Mouse (Mus musculus) intestine, embryonic 14.5 days (tissue): ENCODE results near the gene Sec24a. TPM values are rescaled to one million over a fixed set of nuclear protein-coding genes. Genes with fewer than 3 reads are reported as not detected.
"Not testable (repeated sequence)": the region's sequence is repeated elsewhere in the genome, so short reads cannot be mapped to it uniquely, and the experiment has no call there.

Source experiments
- ATAC-seq: fragments of 200-750 bp; cut with Nextera tagmentation; replicated peaks from 2 replicates; pipeline ENCODE4 v1.8.0; 2017; ENCODE audit warnings: low read depth, moderate number of reproducible peaks, moderate TSS enrichment, moderate library complexity; ENCODE audit not compliant: low FRiP score, low TSS enrichment
- DNase-seq: peaks from one replicate; pipeline ENCODE4 v3.0.0-alpha.2; 2018; ENCODE audit warnings: low spot score
- H3K27ac ChIP-seq: fragments of 300-500 bp; sonication (generic); 2 replicates; pipeline ENCODE4 v1.5.1; 2014; ENCODE audit warnings: low read depth, mild to moderate bottlenecking, control low read depth
- H3K27me3 ChIP-seq: fragments of 300-500 bp; sonication (generic); replicated peaks from 2 replicates; pipeline ENCODE4 v1.6.1; 2014; ENCODE audit warnings: low read length, control low read depth; ENCODE audit not compliant: control insufficient read depth, insufficient read depth
- H3K36me3 ChIP-seq: fragments of 300-500 bp; sonication (generic); 2 replicates; pipeline ENCODE4 v1.6.1; 2014; ENCODE audit warnings: low read length, control low read depth; ENCODE audit not compliant: control insufficient read depth, insufficient read depth
- H3K4me1 ChIP-seq: fragments of 300-500 bp; sonication (generic); replicated peaks from 2 replicates; pipeline ENCODE4 v1.6.1; 2014; ENCODE audit warnings: low read length, control low read depth, mixed read lengths; ENCODE audit not compliant: control insufficient read depth, insufficient read depth
- H3K4me2 ChIP-seq: fragments of 300-500 bp; sonication (generic); 2 replicates; pipeline ENCODE4 v1.6.1; 2014; ENCODE audit warnings: low read length
- H3K4me3 ChIP-seq: fragments of 300-500 bp; sonication (generic); 2 replicates; pipeline ENCODE4 v1.5.1; 2014; ENCODE audit warnings: low read depth, low read length, control low read depth, mixed read lengths
- H3K9ac ChIP-seq: fragments of 300-500 bp; sonication (generic); 2 replicates; pipeline ENCODE4 v1.6.1; 2014; ENCODE audit warnings: mild to moderate bottlenecking, low read length
- H3K9me3 ChIP-seq: fragments of 300-500 bp; sonication (generic); 2 replicates; pipeline ENCODE4 v1.6.1; 2016; ENCODE audit warnings: low read length, control low read depth; ENCODE audit not compliant: control insufficient read depth
- WGBS: fragments of 180-500 bp; shearing (Covaris S2); extraction: QIAGEN DNeasy Blood & Tissue Kit; methylation state at CpG from one replicate; pipeline ENCODE4 v1.1.7; 2014; 5-methylcytosine and 5-hydroxymethylcytosine counted together
- polyA plus RNA-seq: library from polyadenylated mRNA; unstranded; fragments of >200 nt; fragmentation: Nextera tagmentation; extraction: Ambion mirVana; gene quantifications from 2 replicates; pipeline ENCODE4 v1.2.1, GENCODE M21; 2014

Gene Sec24a
- polyA plus RNA-seq, 1 experiment from 2014 or later: 19.2 TPM

- H3K9me3 ChIP-seq: no peaks in the 10 kb centered on the region
- H3K27ac ChIP-seq: no peak overlapping the region
- ATAC-seq (no peak), DNase-seq (no peak)
- no peak overlapping the region for H3K4me3 ChIP-seq
- no peaks in the 10 kb centered on the region for H3K4me1 ChIP-seq
- 71% methylated on average over 4 of the region's 4 CpGs for WGBS
- no peak overlapping the region for H3K4me2 ChIP-seq
- H3K9ac ChIP-seq: no peak overlapping the region
- no peaks in the 10 kb centered on the region for H3K27me3 ChIP-seq
- H3K36me3 ChIP-seq: peaks cover 16% of the 10 kb centered on the region
Measured at GRCm38 (mm10) chr11:51796272-51796671, 32.8 kb upstream of the Sec24a start.

- no peak for ATAC-seq
- H3K27ac ChIP-seq: no peak overlapping the region
- WGBS: 83% methylated on average over 7 of the region's 7 CpGs
Measured at GRCm38 (mm10) chr11:51790662-51791061, 27.2 kb upstream of the Sec24a start.

GRCm38 (mm10) chr11:51789735-51790134 is 26.3 kb upstream of the Sec24a start:
- H3K36me3 ChIP-seq: peaks cover 50% of the 10 kb centered on the region
- not testable (repeated sequence) for H3K9me3 ChIP-seq, H3K9ac ChIP-seq, H3K4me2 ChIP-seq, H3K27ac ChIP-seq, H3K4me1 ChIP-seq, ATAC-seq, H3K4me3 ChIP-seq, DNase-seq, H3K27me3 ChIP-seq
- 91% methylated on average over 4 of the region's 4 CpGs for WGBS

More at GRCm38 (mm10) chr11:51790662-51791061, 27.2 kb upstream of the Sec24a start:
- Histone ChIP-seq H3K27me3 (no peaks in the 10 kb centered on the region), H3K9ac (no peak overlapping the region), H3K4me3 (no peak overlapping the region), H3K4me2 (no peak overlapping the region), H3K36me3 (peaks cover 48% of the 10 kb centered on the region), H3K4me1 (no peaks in the 10 kb centered on the region), H3K9me3 (no peaks in the 10 kb centered on the region)
- DNase-seq: no peak

- H3K4me2 ChIP-seq: no peak overlapping the region
- H3K4me1 ChIP-seq: no peaks in the 10 kb centered on the region
- no peaks in the 10 kb centered on the region for H3K27me3 ChIP-seq
- ATAC-seq (no peak), DNase-seq (peak; percentile 70)
- H3K4me3 ChIP-seq: no peak overlapping the region
- WGBS: 88% methylated on average over 6 of the region's 6 CpGs
- no peak overlapping the region for H3K9ac ChIP-seq
- no peak overlapping the region for H3K27ac ChIP-seq
- peaks cover 61% of the 10 kb centered on the region for H3K36me3 ChIP-seq
- no peaks in the 10 kb centered on the region for H3K9me3 ChIP-seq
Measured at GRCm38 (mm10) chr11:51785926-51786325, 22.5 kb upstream of the Sec24a start.

- Histone ChIP-seq H3K27me3 (no peaks in the 10 kb centered on the region), H3K4me2 (no peak overlapping the region), H3K9ac (no peak overlapping the region), H3K9me3 (no peaks in the 10 kb centered on the region), H3K27ac (no peak overlapping the region), H3K36me3 (peaks cover 55% of the 10 kb centered on the region), H3K4me1 (no peaks in the 10 kb centered on the region), H3K4me3 (no peak overlapping the region)
- 92% methylated on average over 6 of the region's 6 CpGs for WGBS
- ATAC-seq: no peak
- DNase-seq: no peak
Measured at GRCm38 (mm10) chr11:51782721-51783120, 19.3 kb upstream of the Sec24a start.

GRCm38 (mm10) chr11:51780773-51781267 is 17.4 kb upstream of the Sec24a start:
- no peak for DNase-seq
- Histone ChIP-seq H3K9me3 (no peaks in the 10 kb centered on the region), H3K36me3 (peaks cover 49% of the 10 kb centered on the region), H3K9ac (no peak overlapping the region), H3K4me3 (no peak overlapping the region), H3K4me1 (no peaks in the 10 kb centered on the region), H3K27me3 (no peaks in the 10 kb centered on the region), H3K4me2 (no peak overlapping the region), H3K27ac (no peak overlapping the region)
- WGBS: 83% methylated on average over 9 of the region's 9 CpGs
- ATAC-seq: no peak

- H3K36me3 ChIP-seq: peaks cover 31% of the 10 kb centered on the region
- no peak for DNase-seq
- no peaks in the 10 kb centered on the region for H3K27me3 ChIP-seq
- H3K4me3 ChIP-seq: no peak overlapping the region
- no peak overlapping the region for H3K4me2 ChIP-seq
- no peaks in the 10 kb centered on the region for H3K4me1 ChIP-seq
- H3K27ac ChIP-seq: no peak overlapping the region
- no peaks in the 10 kb centered on the region for H3K9me3 ChIP-seq
- no peak for ATAC-seq
- H3K9ac ChIP-seq: no peak overlapping the region
- 95% methylated on average over 5 of the region's 5 CpGs for WGBS
Measured at GRCm38 (mm10) chr11:51777478-51777877, 14.0 kb upstream of the Sec24a start.

GRCm38 (mm10) chr11:51775507-51775906 is 12.1 kb upstream of the Sec24a start:
- ATAC-seq (no peak), DNase-seq (no peak)
- peaks cover 11% of the 10 kb centered on the region for H3K36me3 ChIP-seq
- H3K9me3 ChIP-seq: no peaks in the 10 kb centered on the region
- H3K9ac ChIP-seq: no peak overlapping the region
- no peak overlapping the region for H3K4me3 ChIP-seq
- H3K4me1 ChIP-seq: no peaks in the 10 kb centered on the region
- H3K27me3 ChIP-seq: no peaks in the 10 kb centered on the region
- no peak overlapping the region for H3K4me2 ChIP-seq
- 91% methylated on average over 3 of the region's 3 CpGs for WGBS
- H3K27ac ChIP-seq: no peak overlapping the region

- no peak overlapping the region for H3K4me2 ChIP-seq
- ATAC-seq: no peak
- no peak overlapping the region for H3K9ac ChIP-seq
- WGBS: 65% methylated on average over 5 of the region's 5 CpGs
- no peak overlapping the region for H3K4me3 ChIP-seq
- no peaks in the 10 kb centered on the region for H3K36me3 ChIP-seq
- no peak for DNase-seq
- peaks cover 7% of the 10 kb centered on the region for H3K4me1 ChIP-seq
- H3K9me3 ChIP-seq: no peaks in the 10 kb centered on the region
- H3K27me3 ChIP-seq: no peaks in the 10 kb centered on the region
- no peak overlapping the region for H3K27ac ChIP-seq
Measured at GRCm38 (mm10) chr11:51768296-51768695, 4.9 kb upstream of the Sec24a start.
